Mouse (Mus musculus): ENCODE data around the gene Eml6.

DNA sequence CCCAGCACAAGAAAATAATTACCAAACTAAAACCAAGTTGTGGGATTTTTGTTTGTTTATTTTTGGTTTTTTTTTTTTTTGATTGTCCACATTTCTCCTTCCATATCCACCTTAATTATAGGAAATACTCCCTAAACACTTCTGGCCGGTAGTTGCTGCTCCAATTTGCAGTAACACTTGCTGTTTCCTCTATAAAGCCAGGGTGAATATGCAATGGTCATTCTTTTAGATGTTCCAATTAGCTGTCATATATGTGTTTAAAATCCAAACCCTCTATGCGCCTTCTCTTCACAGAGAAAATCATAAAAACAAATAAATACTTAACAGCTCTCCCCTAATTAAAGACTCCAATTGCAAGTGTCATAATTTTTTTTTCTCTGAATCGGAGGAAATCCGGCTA lies 689 bp downstream of the Eml6 start:
- TF ChIP-seq CTCF (IDR thresholded peaks at IDR 0.05; ENCODE audit: control insufficient read depth, insufficient read depth, low read length), result no peak
- TF ChIP-seq POLR2A (IDR thresholded peaks at IDR 0.05; ENCODE audit: borderline replicate concordance, control insufficient read depth, low read depth, low read length), result no peak

All from bone marrow, adult 2 months (tissue).